Mouse (Mus musculus): ENCODE data around the gene Fbxo6.
A peak's percentile ranks its signal among the peaks of the same experiment; 100 is the strongest.
"Not testable (repeated sequence)": the region's sequence is repeated elsewhere in the genome, so short reads cannot be mapped to it uniquely, and the experiment has no call there.

Gene Fbxo6

DNA sequence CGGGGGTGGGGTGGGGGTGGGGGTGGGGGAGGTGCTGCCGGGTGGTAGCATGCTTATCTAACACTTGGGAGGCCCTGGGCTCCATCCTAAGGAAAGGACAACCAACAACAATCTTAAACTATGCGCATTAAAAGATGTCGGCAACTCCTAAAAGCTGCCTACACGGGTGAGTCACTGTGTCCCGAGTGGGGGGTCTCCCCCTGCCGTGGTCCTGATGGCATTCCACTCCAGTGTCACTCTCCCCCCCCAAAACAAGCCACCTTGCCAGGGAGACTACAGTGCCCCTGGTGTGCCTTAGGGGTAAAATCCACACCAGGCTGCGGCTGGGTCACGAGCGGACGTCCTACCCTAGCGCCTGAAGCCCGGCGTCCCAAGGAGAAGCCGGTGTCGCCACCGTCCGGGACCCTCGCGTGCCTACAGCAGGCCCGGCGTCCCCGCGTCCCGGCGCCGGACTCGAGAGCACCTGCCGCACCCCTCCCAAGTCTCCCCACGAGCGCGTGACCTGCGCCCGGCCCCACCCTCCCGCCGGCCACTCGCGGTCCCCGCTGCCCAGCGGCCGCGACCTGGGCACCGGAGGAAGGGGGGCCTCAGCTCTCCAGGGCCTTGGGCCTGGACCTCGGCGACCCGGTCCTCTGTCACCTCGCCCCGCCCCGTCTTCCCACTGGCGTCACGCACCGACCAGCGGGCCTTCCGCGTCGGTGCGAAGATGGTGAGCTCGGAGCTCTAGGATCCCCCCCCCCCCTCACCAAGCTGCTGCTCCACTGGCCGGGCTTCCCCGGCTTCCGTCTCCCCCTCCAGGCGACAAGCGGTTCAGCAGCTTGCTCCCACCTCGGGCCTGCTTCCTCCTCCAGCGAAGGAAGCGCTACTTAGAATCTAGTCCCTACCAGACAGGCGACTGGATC, at the start of gene Fbxo6:
Gene Fbxo6, minus strand, starts transcription at position 874 of the 902 bp plus-strand sequence.
- DNase-seq (ENCODE audit: low spot score) = peak; percentile 85

DNA sequence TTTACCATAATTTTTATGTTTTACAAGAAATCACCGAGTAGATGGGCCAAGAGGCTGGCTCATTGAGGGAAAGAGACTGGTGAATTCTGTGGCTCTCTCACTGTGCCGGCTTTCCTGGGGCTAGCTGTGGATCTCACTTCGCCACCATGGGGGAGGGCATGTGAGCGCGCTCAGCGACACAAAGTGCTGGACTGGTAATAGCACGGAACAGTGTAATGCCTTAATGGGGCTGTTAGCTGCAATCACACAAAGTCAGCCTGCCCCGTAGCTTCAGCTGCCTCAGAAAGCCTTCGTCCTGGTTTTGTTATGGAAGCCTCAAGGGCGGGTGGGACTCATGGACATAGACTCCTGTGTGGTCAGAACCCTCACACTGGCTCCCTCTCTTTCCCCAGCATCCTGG, 46.8 kb upstream of the Fbxo6 start:
- no peak for DNase-seq (ENCODE audit: low spot score)

DNA sequence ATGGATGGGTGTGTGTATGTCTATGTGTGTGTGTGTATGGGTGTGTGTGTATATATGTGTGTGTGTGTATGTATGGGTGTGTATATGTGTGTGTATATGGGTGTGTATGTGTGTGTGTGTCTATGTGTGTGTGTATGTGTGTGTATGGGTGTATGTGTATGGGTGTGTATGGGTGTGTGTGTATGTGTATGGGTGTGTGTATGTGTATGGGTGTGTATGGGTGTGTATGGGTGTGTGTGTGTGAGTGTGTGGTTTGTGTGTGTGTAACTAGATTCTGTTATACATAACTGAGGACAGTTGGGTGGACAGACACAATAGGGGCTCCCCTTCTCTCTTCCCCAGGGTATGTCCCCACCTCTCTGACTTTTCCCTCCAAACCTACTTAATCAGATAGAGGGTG, 42.5 kb upstream of the Fbxo6 start:
- DNase-seq (ENCODE audit: low spot score) = no peak

DNA sequence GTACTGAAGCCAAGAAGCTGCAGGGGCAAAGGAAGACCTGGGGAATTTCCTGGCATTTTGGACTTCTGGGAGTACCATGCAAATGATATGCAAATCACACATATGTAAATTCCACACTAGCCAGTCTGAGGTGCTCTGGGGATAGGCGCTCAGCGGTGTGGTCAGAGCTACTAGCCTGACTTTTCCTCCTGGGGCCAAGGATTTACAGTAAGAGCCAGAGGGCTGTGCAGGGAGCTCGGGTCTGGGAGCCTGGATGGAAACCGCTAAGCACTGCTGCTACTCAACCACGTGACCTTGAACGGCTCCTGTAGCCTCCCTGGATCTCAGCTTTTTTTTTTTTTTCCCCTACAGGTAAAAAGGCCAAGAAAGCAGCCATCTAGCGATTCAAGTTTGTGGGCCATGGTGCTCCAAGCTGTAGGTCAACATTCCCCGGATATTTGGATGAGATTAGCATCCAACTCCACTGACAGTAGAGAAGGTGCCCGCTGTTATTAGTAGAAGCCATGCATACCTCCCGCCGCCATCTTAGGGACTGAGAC, 40.8 kb upstream of the Fbxo6 start:
- no peak for DNase-seq (ENCODE audit: low spot score)

DNA sequence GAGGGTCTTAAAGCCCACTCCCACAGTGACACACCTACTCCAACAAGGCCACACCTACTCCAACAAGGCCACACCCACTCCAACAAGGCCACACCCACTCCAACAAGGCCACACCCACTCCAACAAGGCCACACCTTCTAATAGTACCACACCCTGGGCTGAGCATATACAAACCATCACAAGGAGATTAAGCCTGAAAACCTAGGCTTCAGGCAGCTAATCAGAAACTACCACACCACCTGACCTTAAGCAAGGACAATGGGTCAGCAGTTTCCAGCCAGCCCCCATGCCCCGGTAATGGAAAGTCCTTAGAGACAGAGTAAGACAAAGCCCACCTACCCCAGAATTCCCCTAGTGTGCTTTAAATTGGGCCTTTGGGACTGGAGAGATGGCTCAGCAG, 36.8 kb upstream of the Fbxo6 start:
- DNase-seq (ENCODE audit: low spot score) = not testable (repeated sequence)

DNA sequence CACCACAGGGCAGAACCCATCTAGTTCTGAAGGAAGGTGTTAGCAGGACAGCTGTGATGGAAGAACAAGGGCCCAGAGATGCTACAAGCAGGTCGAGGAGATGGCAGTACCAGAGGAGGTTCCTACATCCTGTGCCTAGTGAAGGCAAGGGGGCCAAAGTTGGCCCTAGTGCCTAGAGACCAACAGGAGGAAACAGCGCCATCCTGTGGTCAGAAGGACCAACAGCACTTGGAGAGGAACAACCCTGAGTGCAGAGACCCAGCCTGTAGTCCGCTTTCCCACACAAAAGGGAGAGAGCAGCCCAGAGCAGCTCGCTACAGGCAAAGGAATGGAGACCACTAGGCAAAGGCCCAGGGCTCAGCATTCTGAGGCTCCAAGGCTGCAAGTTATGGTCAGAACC, 33.9 kb upstream of the Fbxo6 start:
- DNase-seq (ENCODE audit: low spot score) = peak; percentile 36

DNA sequence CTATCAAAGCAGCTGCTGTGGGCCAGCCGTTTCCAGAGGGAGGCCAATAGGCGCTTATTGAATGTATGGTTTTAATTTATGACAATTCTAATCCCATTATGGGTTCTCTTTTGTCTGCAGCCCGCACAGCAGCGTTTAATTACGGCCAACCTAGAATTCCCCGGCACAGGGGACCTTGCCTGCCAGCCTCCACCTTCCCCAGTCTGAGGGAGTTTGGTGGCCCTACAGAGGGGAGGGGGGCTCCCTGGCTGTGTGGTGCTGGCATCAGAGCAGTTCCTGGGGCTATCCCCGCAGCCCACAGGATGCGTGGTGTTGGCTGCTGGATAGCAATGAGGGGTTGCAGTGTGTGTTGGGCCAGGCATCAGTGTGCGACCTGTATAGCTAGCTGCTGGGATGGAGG, 32.6 kb upstream of the Fbxo6 start:
- DNase-seq (ENCODE audit: low spot score) = no peak

DNA sequence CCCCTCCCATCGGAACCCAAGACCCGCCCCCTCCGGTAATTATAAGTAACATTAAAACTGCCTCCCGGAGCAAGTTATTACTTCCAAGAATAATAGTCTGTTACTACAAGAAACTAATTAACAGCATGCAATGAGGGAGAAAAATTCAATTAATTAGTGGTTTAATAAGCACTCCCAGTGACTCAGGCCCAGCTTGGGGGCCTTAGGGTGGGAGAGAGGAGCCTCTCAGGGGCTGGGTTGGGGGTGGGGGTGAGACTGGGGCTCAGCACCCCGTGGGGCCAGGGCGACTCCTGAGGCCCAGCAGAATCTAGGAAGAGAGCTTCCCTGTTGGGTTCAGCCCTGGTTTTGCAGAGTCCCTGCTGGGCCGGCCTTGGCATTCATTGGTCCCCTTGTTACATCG, 30.4 kb upstream of the Fbxo6 start:
- DNase-seq (ENCODE audit: low spot score) = no peak

DNA sequence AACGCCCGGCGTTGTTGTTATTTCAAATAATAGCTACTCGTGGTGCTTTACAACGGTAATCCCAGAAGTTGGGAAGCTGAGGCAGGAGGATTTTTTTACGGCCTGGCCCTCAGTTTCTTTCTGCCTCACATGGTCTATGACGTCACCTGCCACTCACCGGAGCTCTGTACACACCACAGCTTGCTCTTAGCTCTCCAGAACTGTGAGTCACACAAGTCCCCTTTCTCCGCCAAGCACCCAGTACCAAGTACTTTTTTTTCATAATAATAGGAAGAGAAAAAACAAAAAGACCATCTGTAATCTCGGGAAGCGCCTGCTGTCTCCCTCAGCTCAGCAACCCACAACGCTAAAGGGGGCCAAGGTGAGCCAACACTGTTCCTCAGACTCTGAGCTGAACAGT, 29.5 kb upstream of the Fbxo6 start:
- no peak for DNase-seq (ENCODE audit: low spot score)

DNA sequence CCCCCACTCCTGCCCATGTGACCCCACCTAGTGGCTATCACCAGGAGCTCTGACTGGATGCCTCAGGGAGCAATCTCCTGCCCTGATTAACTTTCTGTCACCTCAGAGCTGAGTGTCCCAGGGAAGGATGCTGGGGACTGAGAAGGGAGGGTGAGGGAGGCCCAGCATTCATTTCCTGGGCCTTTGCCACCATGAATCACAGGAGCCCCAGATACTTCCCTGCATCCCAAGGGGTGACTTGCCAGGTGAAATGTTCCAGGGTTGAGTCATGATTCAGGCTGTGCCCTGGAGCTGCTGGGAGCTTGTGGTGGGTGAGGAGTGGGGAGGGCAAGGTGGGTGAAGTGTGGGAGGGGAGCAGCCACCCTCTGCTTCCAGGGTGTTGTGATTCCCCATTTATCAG, 25.8 kb upstream of the Fbxo6 start:
- no peak for DNase-seq (ENCODE audit: low spot score)

DNA sequence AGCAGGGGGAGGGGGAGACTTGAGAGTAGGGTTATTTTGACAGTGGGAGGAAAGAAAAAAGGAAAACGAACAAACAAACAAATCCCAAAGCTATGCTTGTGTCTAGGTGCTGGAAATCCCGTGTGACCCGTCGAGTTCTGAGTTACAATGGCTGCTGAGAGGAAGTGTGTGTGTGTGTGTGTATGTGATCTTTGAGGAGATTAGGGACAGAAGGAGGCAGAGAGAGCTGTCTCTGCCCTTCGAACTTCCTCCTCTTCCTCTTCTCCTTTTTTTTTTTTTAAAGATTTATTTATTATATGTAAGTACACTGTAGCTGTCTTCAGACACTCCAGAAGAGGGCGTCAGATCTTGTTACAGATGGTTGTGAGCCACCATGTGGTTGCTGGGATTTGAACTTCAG, 24.7 kb upstream of the Fbxo6 start:
- DNase-seq (ENCODE audit: low spot score) = not testable (repeated sequence)

DNA sequence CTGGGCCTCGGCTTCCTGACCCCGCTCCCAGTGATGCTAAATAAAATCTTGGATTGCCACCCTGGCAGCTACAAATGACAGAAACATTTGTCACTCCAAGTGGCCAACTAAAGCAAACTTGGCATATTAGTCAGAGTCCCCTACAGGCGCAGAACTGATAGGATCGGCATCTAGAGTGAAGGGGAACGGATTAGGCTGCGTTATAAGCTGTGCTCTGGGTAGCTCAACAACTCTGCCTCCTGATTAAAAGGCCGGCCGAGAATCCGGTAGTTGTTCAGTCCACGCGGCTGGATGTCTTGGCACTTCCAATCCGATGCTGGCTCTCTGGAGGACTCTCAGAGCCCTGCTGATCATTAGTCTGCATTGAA, 22.5 kb upstream of the Fbxo6 start:
- no peak for DNase-seq (ENCODE audit: low spot score)

DNA sequence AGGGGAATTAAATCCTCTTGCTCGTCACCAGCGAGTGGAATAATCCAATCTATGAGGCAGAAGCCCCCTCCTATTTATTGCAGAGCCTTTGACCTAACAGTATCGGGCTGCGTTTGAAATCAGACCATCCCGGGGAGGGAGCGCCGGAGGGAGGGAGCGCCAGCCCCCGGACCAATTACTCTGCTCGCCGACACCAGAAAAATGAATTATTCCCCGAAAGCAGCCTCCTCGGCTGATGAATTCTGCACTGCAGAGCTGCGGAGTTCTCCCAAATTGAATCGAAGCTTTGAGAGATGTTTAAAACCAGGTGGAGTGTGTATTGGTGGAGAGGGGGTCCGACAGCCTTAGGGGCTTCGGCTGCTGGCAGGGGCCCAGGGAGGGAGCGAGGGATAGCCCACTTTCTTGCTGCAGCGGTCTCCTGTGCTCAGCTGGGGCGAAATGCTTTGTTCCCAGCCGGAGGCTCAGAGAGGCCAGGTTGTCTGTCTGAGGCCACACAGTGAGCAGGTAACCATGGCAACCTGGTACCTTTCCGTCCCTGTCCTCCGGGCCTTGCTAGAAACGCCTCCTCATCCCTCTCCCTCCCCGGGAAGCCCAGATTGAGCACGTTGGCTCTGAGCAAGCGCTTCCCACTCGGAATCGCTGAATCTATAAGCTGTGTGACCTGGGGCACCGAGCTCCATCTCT, 22.0 kb upstream of the Fbxo6 start:
- DNase-seq (ENCODE audit: low spot score) = no peak

DNA sequence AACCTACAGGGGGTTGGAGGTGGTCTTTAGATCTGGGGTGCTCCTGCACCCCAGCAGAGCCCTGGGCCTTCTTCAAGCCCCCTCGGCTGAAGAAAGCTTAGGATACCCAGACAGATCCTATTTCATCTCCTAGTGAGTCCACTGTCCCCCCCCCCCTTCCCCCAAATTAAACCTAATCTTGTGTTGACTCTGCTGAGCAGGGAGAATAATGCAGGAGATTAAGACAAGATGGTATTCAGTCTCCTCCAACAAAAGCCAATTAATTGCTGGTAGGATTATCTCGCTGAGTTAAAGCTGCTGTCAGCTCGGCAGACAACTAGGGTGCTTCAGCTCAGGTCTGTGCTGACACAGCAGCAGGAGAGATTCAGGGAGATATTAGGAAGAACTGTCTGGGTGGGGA, 19.3 kb upstream of the Fbxo6 start:
- no peak for DNase-seq (ENCODE audit: low spot score)

DNA sequence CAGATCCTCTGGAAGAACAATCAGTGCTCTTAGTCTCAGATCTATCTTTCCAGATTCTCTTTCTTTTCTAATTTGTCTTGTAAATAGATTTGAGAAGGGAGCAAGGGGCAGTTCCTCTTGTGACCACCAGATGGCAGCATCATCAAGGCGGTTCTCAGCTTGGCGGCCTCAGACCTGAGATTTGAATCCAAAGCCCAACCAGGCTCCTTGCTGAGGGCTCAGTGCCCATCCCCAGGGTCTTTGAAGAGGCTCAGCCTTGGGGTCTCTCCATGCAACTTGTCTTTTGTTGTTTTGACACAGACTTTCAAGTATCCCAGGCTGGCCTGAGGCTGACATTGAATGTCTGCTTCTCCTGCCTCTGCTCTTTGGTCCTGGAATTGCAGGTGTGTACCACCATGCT, 18.9 kb upstream of the Fbxo6 start:
- no peak for DNase-seq (ENCODE audit: low spot score)

DNA sequence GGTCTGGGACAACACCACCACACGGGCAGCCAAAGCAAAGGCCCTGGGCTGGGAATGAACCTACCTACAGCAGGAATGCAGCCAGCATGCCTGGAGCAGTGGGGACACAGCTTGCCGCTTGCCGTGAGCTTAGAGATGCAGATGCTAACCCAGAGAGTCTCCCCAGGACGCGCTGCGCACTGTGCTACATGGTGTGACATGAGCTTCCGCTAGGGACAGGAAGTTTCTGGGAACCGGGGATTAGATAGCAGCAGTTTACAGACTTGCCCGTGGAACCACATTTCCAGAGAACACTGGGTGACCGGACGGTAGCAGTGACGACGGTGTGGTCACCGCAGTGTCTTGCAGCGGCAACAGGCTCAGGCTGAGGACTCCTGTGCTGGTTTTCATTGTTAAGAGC, 17.6 kb upstream of the Fbxo6 start:
- no peak for DNase-seq (ENCODE audit: low spot score)

DNA sequence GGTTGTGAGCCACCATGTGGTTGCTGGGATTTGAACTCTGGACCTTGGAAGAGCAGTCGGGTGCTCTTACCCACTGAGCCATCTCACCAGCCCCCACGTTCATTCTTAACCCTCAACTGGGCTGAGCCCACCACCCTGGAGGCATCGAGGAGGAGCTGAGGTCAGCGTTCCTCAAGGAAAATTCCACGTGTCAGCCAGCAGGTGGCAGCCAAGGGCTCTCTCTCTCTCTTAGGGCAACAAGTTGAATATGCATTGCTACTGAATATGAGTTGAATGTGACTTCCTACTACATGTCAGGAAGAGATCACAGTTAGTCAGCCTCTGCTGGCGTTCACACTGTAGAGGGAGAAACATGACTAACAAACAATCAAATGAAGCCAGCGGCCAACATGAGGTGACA, 16.3 kb upstream of the Fbxo6 start:
- DNase-seq (ENCODE audit: low spot score) = no peak

DNA sequence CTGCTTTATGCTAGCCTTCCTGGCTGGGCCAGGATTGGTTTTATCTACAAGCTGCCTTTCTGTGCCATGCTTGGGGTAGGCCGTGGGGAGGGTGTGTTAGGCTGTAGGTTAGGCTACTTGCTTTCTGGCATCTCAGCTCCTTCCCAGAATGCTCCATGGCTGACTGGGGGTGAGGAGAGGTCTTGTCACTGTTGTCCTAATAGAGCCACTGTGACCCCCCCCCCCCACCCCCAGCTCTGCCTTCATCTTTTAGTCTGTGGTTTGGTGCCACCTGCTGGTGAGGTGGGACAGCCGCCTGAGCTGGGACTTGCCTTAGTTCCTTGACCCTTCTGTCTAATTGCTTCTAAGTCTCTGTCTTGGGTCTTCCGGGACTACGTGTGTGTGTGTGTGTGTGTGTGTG, 15.0 kb upstream of the Fbxo6 start:
- DNase-seq (ENCODE audit: low spot score) = no peak

DNA sequence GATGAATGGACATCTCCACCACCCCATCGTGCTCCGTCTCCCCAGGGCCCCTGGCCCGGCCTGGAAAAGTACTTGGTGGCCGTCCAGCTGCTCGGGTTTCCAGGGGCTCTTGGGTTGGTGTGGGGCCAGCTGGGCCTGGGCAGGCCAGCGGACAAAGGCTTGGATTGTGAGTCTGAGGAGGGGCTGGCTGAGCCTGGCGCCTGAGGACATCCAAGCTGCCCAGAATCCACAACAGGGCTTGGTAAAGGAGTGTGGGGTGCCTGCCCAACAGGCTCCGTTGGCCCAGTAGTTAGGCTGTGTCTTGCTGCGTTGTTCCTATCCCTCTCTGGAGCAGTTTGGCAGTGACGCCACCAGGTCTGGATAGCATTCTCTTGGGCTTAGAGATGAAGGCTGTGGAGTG, 14.5 kb upstream of the Fbxo6 start:
- DNase-seq (ENCODE audit: low spot score) = no peak

DNA sequence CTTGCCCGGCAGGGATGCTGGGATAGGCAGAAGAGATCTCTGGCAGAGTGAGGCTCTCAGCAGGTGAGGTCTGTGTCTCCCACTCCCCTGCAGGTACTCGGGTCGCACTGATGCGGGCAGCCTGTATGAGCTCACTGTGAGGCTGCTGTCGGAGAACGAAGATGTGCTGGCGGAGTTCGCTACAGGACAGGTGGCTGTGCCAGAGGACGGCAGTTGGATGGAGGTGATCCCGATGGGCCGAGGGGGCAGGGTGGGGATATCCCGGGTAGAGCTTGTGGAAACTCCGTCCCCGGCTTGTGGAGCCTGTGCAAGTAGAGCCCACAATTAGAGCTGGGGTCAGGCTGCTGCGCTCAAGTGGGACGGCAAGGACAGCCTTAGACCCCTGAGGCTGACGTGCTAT, 13.6 kb upstream of the Fbxo6 start:
- no peak for DNase-seq (ENCODE audit: low spot score)

DNA sequence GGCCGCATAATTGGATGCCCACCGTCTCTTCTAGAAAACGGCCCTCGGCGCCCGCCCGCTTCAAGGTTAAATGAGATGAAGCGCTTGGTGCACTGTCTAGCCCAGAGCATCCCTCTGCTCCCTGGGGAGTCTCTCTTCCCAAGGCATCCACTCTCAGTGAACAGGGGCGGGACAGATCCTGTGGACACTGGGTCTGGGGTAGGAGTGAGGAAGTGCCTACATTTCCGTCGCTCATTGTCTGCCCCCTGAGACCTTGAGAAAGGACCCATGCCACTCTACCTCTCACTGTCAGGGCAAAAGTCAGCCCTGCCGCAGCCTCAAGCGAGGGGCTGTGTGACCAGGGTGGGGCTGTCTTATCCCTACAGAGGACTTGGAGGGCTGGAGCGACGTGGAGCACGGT, 12.5 kb upstream of the Fbxo6 start:
- no peak for DNase-seq (ENCODE audit: low spot score)

DNA sequence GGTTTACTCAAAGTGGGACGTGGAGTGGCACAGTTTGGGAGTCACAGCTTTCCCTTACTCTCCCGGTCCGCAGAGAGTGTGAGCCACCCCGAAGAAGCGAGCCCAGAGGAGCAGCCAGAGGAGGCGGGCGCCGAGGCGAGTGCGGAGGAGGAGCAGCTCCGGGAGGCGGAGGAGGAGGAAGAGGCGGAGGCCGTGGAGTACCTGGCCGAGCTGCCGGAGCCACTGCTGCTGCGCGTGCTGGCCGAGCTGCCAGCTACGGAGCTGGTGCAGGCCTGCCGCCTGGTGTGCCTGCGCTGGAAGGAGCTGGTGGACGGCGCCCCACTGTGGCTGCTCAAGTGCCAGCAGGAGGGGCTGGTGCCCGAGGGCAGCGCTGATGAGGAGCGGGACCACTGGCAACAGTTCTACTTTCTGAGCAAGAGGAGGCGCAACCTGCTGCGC, 12.1 kb upstream of the Fbxo6 start:
- DNase-seq (ENCODE audit: low spot score) = peak; percentile 76

All from testis, postnatal 14 days (tissue).